Mouse (Mus musculus) embryonic fibroblast, embryonic 13.5 days (primary cell): ENCODE measurements at regions not wholly inside any gene's neighbourhood (a gene's known extent, or its start where the extent isn't known, plus 50 kb on each side); places are given as distances from the start of the nearest gene placed in this dataset.

Experiments used
- CTCF ChIP-seq: IDR thresholded peaks from 2 replicates; pipeline ENCODE4 v1.5.1; 2011; ENCODE audit warnings: mild to moderate bottlenecking, control low read depth, low read length, moderate library complexity, borderline replicate concordance; ENCODE audit not compliant: insufficient read depth
- POLR2A ChIP-seq: IDR thresholded peaks from 2 replicates; pipeline ENCODE4 v1.6.1; 2011; ENCODE audit warnings: low read depth, mild to moderate bottlenecking, control low read depth, low read length, moderate library complexity

GRCm38 (mm10) chr12:109745731-109746484 lies 145.8 kb upstream of the Rtl1 start:
- TF ChIP-seq CTCF, result no peak
- TF ChIP-seq POLR2A, result no peak
